Mouse (Mus musculus): ENCODE measurements around the gene Mfsd4b5. TPM values are rescaled to one million over a fixed set of nuclear protein-coding genes. Genes with fewer than 3 reads are reported as not detected.
"Not testable (repeated sequence)": the region's sequence is repeated elsewhere in the genome, so short reads cannot be mapped to it uniquely, and the experiment has no call there.

The Mfsd4b5 gene
- total RNA-seq, 2 experiments from 2014 or later: 0.37 to 0.38 TPM

DNA sequence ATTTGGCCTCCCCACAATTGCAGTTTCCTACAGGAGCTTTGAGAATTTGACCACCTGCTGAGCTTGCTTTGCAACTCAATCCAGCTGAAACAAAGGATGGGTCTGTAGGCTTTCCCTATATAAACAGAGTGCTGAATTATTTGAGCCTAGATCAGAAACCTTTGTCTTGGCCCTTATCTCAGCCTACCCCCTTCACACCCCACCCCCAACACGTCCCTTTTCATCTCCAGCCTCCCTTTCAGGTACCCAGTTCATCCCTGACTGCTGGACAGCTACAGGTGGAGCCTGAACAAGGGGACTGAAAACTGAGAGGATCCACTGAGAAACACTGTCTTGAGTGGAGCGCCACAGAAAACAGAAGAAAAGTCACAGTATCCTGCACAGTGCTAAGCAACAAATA is 10.7 kb downstream of the Mfsd4b5 start:
- DNase-seq: no peak
- intact Hi-C loops (cut with DNase I; ENCODE audit: low total_unique reads): no loop called here

DNA sequence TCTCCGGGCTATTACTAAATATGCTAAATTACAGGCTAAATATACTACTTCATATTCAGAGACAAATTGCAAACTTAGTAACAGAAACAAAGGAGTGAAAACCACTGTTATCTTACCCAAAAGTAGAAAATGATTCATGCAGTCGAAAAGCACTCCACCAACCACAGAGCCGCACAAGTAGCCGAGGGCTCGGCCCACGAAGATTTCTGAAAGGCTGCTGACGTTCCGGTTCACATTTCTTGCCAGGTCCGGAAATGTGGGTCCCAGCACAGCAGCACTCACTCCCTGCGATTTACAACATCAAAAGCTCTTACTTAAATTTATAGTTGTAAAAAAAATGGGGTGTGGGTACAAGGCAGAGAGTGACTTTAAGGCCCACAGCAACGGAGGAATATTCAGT is 11.5 kb downstream of the Mfsd4b5 start:
- intact Hi-C loops (cut with DNase I; ENCODE audit: low total_unique reads): no loop called here
- DNase-seq: no peak

DNA sequence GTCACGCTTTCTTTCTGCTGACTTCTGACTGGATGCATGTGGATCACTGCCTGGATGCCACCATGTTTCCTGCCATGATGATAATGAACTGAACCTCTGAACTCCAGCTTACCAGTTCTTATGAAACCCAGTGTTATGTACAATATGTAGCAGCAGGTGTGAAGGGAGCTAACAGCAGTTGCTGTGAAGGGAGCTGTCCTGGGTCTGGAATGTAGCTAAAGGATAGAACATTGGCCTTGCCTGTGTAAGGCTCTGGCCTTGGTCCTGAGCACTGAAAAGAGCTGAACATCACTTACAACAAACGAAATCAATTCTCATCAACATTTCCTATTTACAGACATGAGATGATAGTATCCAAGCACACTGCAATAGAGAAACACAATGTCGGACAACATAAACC is 18.9 kb downstream of the Mfsd4b5 start:
- intact Hi-C loops (cut with DNase I; ENCODE audit: low total_unique reads): no loop called here
- no peak for DNase-seq

DNA sequence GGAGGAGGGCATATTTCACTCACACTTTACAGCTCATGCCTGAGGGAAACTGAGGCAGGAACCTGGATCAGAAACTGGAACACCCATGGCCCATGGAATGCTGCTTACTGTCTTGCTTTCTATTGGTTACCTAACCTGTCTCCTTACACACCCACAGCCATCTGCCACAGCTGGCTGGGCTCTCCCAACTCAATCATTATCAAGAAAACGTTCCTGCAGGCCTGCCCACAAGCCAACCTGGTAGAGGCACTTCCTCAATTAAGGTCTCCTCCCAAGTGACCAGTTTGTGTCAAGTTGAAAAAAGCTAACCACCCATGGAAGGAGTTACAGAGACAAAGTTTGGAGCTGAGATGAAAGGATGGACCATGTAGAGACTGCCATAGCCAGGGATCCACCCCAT is 24.5 kb downstream of the Mfsd4b5 start:
- DNase-seq: no peak
- intact Hi-C loops (cut with DNase I; ENCODE audit: low total_unique reads): no loop called here

DNA sequence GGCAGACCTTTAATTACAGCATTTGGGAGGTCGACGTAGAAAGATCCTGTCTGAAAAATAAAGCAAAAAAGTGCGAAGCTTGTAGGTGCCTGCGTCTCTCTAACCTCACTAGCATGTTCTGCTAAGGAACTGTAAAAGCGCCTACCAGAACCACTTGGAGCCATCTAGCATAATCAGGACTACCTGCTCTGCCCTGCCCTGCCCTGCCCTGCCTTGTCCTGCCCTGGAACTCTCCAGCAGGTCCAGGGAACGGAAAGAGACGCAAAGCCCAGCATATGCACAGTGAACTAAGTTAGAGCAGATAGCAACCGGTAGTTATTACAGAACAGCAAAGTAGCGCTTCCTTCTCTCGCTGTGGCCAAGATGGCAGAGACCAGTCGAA is 26.0 kb downstream of the Mfsd4b5 start:
- intact Hi-C loops (cut with DNase I; ENCODE audit: low total_unique reads): no loop called here
- DNase-seq: no peak

GRCm38 (mm10) chr10:39959761-39960440 is 26.5 kb downstream of the Mfsd4b5 start, which contains the start of gene Mfsd4b3:
Gene Mfsd4b3, minus strand, starts transcription at chr10:39960153.
- intact Hi-C loops (cut with DNase I; ENCODE audit: low total_unique reads): no loop called here

DNA sequence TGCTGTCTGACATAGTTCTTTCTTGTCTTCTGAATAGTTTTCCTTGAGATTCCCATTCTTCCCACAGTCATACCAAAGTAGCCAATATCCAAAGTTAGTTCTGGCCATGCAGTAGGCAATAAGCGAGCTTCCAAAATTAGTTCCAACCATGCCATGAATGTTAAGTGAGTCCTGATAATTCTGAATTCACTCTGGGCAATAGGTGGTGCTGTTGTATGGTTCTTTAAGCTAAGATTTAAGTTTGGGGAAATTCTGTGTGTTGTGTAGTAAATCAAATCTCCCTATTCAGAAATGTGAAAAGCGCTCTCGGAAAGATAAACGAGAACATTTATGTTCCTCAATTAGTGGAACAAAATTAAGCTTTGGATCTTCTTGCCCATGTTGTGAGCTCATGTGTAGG is 28.2 kb downstream of the Mfsd4b5 start:
- DNase-seq: no peak
- intact Hi-C loops (cut with DNase I; ENCODE audit: low total_unique reads): no loop called here

More at GRCm38 (mm10) chr10:39959761-39960440, 26.5 kb downstream of the Mfsd4b5 start, which contains the start of gene Mfsd4b3:
- peak; percentile 95 for DNase-seq

GRCm38 (mm10) chr10:39956340-39956878 is 30.0 kb downstream of the Mfsd4b5 start:
- no peak for DNase-seq
- intact Hi-C loops (cut with DNase I; ENCODE audit: low total_unique reads): no loop called here

- intact Hi-C loops (cut with DNase I; ENCODE audit: low total_unique reads): no loop called here
- no peak for DNase-seq
Measured at GRCm38 (mm10) chr10:39955163-39955562, 31.3 kb downstream of the Mfsd4b5 start.

DNA sequence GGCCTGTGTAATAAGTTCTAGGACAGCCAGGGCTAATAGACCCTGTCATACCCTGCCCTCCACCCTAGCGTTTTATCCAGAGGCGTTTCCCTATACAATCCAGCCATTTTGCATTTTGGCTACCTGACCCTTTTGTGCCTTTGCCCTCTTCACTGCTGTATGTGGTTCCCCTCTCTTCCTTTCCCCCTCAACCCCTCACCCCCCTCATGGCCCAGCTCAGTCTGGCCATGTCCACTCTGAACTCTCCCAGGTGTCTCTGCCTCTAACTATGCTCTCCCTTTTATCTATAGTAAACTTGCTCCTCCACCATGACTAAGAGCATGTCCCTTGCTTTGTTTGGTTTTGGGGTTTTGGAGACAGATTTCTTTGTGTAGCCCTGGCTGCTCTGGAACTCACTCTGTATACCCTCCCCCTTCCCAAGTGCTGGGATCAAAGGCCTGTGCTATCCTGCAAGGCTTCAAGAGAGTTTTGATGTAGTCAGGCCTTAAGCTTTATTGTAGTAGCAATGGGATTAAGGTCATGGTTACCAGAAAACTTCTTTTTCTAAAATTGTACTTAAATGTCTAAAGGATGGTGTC is 37.0 kb downstream of the Mfsd4b5 start:
- DNase-seq: no peak

DNA sequence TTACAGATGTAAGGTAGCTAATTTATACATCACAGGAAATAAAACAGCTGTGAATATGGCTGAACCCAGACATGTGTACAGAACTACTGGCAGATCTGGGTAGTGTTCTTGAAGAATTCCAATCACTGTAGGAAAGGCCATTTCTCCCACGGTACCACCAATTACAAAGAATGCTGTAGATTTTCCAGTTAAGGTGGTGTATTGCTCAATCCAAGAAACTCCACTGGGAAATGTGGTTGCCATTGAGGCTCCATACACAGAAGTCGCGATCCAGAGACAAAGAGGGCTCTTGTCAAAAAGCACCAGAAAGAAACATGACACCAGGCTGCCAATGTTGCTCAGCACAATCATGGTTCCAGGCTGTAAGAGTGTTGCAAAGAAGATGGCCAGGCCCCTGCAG is 39.3 kb downstream of the Mfsd4b5 start:
- DNase-seq; intact Hi-C loops (cut with DNase I; ENCODE audit: low total_unique reads): not testable (repeated sequence)

More for the DNA sequence above, 37.0 kb downstream of the Mfsd4b5 start:
- intact Hi-C loops (cut with DNase I; ENCODE audit: low total_unique reads): no loop called here

GRCm38 (mm10) chr10:39936553-39936952 is 49.9 kb downstream of the Mfsd4b5 start:
- intact Hi-C loops (cut with DNase I; ENCODE audit: low total_unique reads): no loop called here
- DNase-seq: no peak

DNA sequence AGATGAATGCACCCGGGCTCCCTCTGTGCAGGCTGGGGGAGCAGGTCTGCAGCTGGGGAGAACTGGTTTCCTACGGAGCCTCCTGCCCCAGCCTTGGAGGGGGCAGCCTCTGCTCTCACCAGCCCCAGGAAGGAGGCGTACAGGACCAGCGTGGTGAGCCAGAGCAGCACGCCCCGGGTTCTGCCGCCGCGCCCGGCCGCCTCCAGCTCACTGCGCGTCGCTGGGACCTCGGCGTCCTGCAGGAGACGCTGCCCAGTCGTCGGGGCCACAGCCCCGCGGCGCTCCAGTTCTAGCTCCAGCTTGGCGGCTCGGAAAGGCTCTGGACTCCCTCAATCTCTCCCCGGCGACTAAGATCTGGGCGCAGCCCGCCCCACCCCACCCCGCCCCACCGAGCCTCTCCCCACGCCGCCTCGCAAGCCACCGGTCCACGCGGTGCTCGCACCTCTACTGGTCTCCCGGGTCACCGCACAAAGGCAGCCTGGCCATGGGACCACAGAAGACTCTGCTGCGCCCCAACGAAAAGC is 59.8 kb downstream of the Mfsd4b5 start, which contains the start of gene Mfsd4b2:
Mfsd4b2 (minus strand) TSS at position 308 of the 524 bp plus-strand sequence.
- peak; percentile 29 for DNase-seq
- intact Hi-C loops (cut with DNase I; ENCODE audit: low total_unique reads): no loop called here

DNA sequence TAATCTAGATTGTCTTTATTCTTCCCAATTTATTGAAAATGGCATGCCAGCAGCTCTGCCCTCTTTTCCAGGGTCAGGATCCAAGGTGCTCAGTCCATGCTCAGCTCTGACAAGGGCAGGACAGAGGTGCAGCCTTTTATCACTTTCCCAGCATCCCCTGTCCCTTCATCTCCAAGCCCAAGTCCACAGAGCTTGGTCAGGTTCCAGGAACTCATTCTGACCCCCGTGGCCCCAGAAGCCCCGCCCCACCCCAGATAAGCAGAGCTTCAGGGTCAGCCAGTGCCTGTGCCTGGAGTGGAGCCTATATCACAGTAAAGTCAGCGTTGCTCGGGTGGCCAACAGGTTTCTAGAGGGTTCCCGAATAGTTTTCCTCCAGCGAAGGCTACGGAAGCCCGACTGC is 61.9 kb downstream of the Mfsd4b5 start:
- DNase-seq; intact Hi-C loops (cut with DNase I; ENCODE audit: low total_unique reads): not testable (repeated sequence)

DNA sequence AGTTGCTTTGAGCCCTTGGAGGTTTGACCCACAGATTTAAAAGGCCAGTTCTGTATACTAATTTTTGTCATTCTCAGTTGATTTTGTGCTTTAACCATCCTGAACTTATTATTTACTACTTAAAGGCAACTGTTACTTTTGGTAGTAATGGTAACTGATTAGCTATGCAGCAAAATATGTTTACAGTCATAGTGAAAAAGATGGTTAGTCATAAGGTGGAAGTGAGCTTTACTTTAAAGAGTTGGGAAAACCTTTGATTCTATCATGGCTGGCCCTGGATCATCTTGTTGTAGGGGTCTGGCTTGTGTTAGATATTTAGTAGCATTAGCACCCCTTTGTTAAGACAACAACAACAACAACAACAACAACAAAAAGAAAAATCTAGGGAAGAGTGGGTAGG is 73.8 kb downstream of the Mfsd4b5 start:
- DNase-seq: no peak
- intact Hi-C loops (cut with DNase I; ENCODE audit: low total_unique reads): no loop called here

GRCm38 (mm10) chr10:39908768-39909441 is 77.5 kb downstream of the Mfsd4b5 start:
- intact Hi-C loops (cut with DNase I; ENCODE audit: low total_unique reads): no loop called here
- DNase-seq: no peak

Measured in gastrocnemius, postnatal 14 days (tissue).